Mouse (Mus musculus): ENCODE measurements at regions not wholly inside any gene's neighbourhood (a gene's known extent, or its start where the extent isn't known, plus 50 kb on each side); places are given as distances from the start of the nearest gene placed in this dataset.

DNA sequence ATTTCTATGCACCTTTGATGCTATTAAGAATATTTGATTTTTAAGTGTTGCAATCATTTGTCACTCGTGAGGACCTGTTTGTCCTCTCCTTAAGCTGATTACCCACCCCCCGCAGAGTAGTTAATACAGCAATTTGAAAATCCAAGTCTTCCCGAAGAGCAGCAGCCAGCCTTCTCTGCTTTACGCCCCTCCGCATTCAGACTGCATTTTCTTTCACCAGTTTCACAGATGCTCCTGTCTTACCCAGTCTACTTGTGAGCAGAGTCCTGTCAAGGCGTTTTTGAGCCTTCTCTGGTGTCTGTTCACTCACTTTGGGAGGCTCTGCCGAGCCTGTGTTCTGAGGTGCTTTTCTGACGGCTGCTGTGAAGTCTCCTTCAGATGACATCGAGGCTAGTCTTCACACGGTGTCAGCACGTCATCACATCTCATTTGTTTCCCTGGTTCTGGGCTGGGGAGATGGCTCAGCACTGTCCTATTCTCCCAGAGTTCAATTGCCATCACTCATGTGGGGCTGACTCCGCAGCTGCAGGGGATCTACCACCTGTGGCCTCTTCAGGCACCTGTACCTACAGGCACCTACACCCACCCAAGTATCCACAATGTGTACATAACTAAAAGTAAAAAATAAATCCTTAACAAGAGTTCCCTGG is 178.3 kb downstream of the Bcl2l11 start:
- Histone ChIP-seq H3K9ac (no peak overlapping the region), H3K4me2 (no peak overlapping the region), H3K27ac (ENCODE audit: poor library complexity, severe bottlenecking) (no peak overlapping the region), H3K4me1 (replicated peaks) (peaks cover 28% of the 10 kb centered on the region), H3K4me3 (no peak overlapping the region), H3K27me3 (replicated peaks) (no peaks in the 10 kb centered on the region), H3K36me3 (no peaks in the 10 kb centered on the region), H3K9me3 (replicated peaks) (no peaks in the 10 kb centered on the region)
- 33% methylated on average over 12 of the region's 12 CpGs for WGBS
- no peak for ATAC-seq (ENCODE audit: insufficient number of reproducible peaks, low FRiP score)

DNA sequence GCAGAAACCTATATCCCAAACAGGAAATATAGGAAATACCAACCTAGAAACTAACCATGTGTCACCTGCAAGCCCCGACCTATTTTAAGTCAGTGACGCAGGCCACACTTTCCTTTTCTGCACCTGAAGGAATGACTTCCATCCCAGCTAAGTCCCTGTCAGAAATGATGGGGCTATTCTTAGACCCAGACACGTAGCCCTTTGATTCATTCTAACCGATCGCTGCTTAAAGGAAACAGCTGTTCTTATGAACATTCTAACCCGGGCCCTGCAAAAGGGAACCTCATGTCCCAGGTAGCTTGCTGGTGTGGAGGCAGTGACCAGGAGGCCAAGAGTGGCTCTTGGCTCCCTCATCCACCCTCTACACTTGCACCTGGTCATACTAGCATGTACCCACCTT is 180.9 kb downstream of the Bcl2l11 start:
- no peaks in the 10 kb centered on the region for H3K27me3 ChIP-seq (replicated peaks)
- WGBS = 40% methylated on average over 6 of the region's 6 CpGs
- no peak for ATAC-seq (ENCODE audit: insufficient number of reproducible peaks, low FRiP score)

DNA sequence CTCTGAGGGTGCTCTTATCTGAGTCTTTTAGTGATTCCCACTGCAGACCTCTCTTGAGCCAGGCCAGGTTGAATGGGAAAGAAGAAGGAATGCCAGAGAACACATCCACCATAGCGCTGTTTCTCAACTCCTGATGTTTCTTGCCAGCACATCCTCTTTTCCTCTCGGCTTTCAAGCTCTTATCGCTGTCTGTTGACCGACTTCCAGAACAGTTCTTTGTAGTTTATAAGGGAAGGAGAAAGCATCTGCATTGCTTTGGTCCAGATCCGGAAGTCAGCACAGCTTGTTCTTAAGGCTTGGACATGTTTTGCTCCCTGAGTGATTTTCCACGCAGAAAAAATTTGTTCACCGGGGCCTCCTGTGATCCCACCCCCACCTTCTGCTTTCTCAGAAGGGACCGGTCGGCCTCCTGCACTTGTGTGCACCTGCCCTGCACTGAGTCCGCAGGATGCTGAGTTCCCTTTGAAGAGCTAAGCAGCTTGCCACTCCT is 183.7 kb downstream of the Bcl2l11 start:
- peak overlapping the region; percentile 3; the same call in 1 of the 2 replicates for H3K4me2 ChIP-seq
- peaks cover 50% of the 10 kb centered on the region for H3K4me1 ChIP-seq (replicated peaks)
- no peaks in the 10 kb centered on the region for H3K27me3 ChIP-seq (replicated peaks)
- whole genome bisulfite sequencing = 32% methylated on average over 10 of the region's 10 CpGs
- no peak overlapping the region for H3K9ac ChIP-seq
- no peak overlapping the region for H3K4me3 ChIP-seq
- H3K36me3 ChIP-seq = no peaks in the 10 kb centered on the region
- ATAC-seq (ENCODE audit: insufficient number of reproducible peaks, low FRiP score) = no peak
- 0 out of 2 replicates have a peak overlapping the region, but pooled peaks have one; percentile 45 for H3K27ac ChIP-seq (ENCODE audit: poor library complexity, severe bottlenecking)
- H3K9me3 ChIP-seq (replicated peaks) = no peaks in the 10 kb centered on the region

More for the DNA sequence above, 180.9 kb downstream of the Bcl2l11 start:
- H3K9me3 ChIP-seq (replicated peaks) = no peaks in the 10 kb centered on the region
- H3K4me3 ChIP-seq = no peak overlapping the region
- no peak overlapping the region for H3K27ac ChIP-seq (ENCODE audit: poor library complexity, severe bottlenecking)
- H3K36me3 ChIP-seq = no peaks in the 10 kb centered on the region
- H3K4me2 ChIP-seq = no peak overlapping the region
- no peak overlapping the region for H3K9ac ChIP-seq
- H3K4me1 ChIP-seq (replicated peaks) = peaks cover 37% of the 10 kb centered on the region

DNA sequence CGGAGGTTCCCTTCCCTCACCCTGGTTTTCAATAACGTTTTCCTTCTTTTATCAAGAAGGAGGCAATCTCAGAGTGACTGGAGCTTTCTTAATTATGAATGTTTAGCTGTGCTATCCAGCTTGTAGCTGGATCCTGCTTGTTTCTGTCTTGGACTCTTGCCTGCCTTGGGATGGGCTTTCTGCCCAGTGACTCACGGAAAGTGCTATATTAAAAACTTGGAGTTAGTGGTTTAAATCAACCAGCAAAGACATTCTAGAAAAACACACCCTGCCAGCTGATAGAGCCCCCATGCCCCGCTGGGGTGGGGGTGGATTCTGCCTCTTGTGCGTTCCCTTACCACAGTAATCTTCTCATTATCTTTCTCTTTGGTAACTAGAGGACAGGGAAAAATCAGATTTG is 184.2 kb downstream of the Bcl2l11 start:
- no peaks in the 10 kb centered on the region for H3K9me3 ChIP-seq (replicated peaks)
- no peaks in the 10 kb centered on the region for H3K36me3 ChIP-seq
- no peaks in the 10 kb centered on the region for H3K27me3 ChIP-seq (replicated peaks)
- no peak for ATAC-seq (ENCODE audit: insufficient number of reproducible peaks, low FRiP score)
- 19% methylated on average over 5 of the region's 5 CpGs for WGBS
- no peak overlapping the region for H3K4me3 ChIP-seq
- H3K4me2 ChIP-seq = peak overlapping the region; percentile 3; the same call in 1 of the 2 replicates
- H3K4me1 ChIP-seq (replicated peaks) = peaks cover 50% of the 10 kb centered on the region
- H3K27ac ChIP-seq (ENCODE audit: poor library complexity, severe bottlenecking) = 0 out of 2 replicates have a peak overlapping the region, but pooled peaks have one; percentile 45
- no peak overlapping the region for H3K9ac ChIP-seq

DNA sequence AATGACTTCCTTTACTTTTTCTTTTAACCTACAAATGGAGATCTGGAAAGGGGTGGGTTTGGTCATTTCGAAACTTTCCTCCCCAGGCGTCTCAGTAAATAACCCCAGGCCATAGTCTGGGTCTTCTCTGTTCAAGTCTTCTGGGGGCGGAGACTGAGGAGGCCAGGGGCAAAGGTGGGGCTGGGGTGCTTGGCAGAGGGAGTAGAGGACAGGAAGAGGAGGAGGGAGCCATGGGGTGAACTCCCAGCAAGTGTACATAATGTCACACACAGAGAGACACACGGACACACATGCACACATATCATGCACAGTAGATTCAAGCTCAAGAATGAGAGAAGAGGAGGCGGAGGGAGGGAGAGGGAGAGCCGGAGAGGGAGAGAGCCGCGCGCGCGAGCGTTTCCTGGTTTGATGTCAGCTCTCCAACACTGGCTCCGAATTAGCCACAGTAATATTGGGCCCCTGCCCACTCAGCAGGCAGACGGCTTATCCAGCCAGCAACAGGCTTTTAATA is 186.3 kb downstream of the Bcl2l11 start:
- no peaks in the 10 kb centered on the region for H3K36me3 ChIP-seq
- peaks cover 44% of the 10 kb centered on the region for H3K4me1 ChIP-seq (replicated peaks)
- WGBS = 3% methylated on average over 14 of the region's 14 CpGs
- peak overlapping the region; percentile 26 for H3K9ac ChIP-seq
- H3K27ac ChIP-seq (ENCODE audit: poor library complexity, severe bottlenecking) = peak overlapping the region; percentile 83
- no peaks in the 10 kb centered on the region for H3K9me3 ChIP-seq (replicated peaks)
- peak overlapping the region; percentile 62 for H3K4me2 ChIP-seq
- H3K27me3 ChIP-seq (replicated peaks) = no peaks in the 10 kb centered on the region
- peak overlapping the region; percentile 27 for H3K4me3 ChIP-seq
- peak; percentile 70; the same call in 1 of the 2 replicates for ATAC-seq (ENCODE audit: insufficient number of reproducible peaks, low FRiP score)

DNA sequence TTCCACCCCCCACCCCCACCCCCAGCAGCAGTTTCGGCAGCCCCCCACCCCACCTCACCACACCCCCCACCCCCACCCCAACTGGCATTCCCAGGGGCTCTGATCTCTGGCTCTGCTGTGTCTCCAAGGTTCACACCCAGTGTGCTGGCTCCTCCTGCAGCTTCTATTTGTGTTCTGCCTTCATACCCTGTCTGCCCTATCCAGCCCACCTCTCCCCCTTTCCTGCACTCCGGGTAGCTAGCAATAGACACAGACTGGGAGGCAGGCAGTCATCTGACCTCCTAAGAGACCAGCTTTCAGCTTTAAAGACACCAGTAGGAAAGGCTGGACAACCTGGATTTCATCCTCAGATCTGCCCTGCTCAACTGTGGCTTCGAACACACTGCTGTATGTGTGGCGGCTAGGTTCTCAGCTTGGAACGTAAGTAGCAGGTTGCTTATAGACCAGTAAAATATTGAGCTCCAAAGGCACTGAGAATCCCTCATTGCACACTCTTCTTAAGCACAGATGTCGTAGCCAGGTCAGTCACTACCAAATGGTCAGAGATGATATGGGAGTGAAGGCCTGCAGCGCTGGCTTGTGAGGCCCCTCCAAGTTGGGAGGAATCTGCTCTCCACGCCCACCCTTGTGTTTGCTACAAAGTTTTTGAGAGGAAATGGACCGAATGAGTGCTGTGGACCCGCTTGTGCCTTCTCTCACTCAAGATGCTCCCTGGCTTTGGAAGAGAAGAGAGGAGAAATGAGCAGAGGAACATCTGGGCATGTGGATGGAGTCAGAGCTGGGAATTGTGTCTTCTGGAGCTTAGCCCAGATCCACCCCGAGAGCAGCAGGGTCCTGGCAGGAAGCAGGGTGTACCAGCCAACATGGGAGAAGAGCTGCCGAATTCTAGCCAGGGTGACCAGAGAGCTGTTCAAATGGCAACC is 187.1 kb downstream of the Bcl2l11 start:
- Histone ChIP-seq H3K27ac (ENCODE audit: poor library complexity, severe bottlenecking) (peak overlapping the region; percentile 83), H3K4me1 (replicated peaks) (peaks cover 44% of the 10 kb centered on the region), H3K9me3 (replicated peaks) (no peaks in the 10 kb centered on the region), H3K9ac (peak overlapping the region; percentile 28; the same call in 1 of the 2 replicates), H3K36me3 (no peaks in the 10 kb centered on the region), H3K27me3 (replicated peaks) (no peaks in the 10 kb centered on the region), H3K4me2 (peak overlapping the region; percentile 62), H3K4me3 (peak overlapping the region; percentile 27)
- ATAC-seq (ENCODE audit: insufficient number of reproducible peaks, low FRiP score) = peak; percentile 75
- 48% methylated on average over 12 of the region's 12 CpGs for WGBS

DNA sequence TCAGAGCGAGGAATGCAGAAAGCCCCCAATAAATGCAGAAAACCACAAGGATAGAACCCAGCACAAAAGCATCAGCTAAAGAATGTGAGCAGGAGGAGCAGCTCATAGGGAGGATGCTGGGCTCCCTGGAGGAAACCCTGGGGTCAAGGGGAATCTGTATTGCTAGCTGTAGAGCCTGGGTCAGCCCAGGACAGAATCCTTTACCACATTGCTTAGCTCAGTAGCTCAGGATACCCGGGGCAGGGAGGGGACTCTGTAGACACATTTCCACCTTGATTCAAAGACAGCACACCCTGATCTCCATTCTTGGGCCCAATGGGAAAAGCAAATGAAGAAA is 187.7 kb downstream of the Bcl2l11 start:
- WGBS = 63% methylated on average over 2 of the region's 2 CpGs
- H3K27me3 ChIP-seq (replicated peaks) = no peaks in the 10 kb centered on the region

DNA sequence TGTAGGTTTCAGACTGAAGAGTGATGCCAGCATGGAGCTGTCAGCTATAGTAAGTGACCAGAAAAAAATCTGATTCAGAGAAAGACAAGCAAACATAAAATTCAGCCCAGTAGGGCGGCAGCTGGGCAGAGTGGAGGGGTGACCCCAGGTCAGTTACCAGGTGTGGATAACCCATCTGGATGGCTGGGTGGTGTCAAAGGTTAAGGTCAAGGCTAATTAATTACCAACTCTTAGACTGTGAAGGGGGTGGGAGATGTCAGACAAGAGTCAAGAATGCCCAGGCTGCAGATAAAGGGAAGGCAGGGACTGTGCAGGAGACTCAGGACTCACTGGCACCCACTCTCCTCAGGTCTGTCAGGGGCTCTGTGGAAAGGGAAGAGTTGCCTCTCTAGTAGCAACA is 188.1 kb downstream of the Bcl2l11 start:
- Histone ChIP-seq H3K4me3 (no peak overlapping the region), H3K4me1 (replicated peaks) (peaks cover 51% of the 10 kb centered on the region), H3K4me2 (no peak overlapping the region), H3K9me3 (replicated peaks) (no peaks in the 10 kb centered on the region), H3K27me3 (replicated peaks) (no peaks in the 10 kb centered on the region), H3K9ac (no peak overlapping the region), H3K36me3 (no peaks in the 10 kb centered on the region), H3K27ac (ENCODE audit: poor library complexity, severe bottlenecking) (no peak overlapping the region)
- WGBS = 62% methylated on average over 1 of the region's 1 CpGs
- ATAC-seq (ENCODE audit: insufficient number of reproducible peaks, low FRiP score) = no peak

More for the DNA sequence above, 187.7 kb downstream of the Bcl2l11 start:
- H3K4me1 ChIP-seq (replicated peaks) = peaks cover 48% of the 10 kb centered on the region
- H3K4me3 ChIP-seq = no peak overlapping the region
- no peak for ATAC-seq (ENCODE audit: insufficient number of reproducible peaks, low FRiP score)
- no peak overlapping the region for H3K27ac ChIP-seq (ENCODE audit: poor library complexity, severe bottlenecking)
- no peaks in the 10 kb centered on the region for H3K9me3 ChIP-seq (replicated peaks)
- H3K9ac ChIP-seq = no peak overlapping the region
- no peaks in the 10 kb centered on the region for H3K36me3 ChIP-seq
- no peak overlapping the region for H3K4me2 ChIP-seq

DNA sequence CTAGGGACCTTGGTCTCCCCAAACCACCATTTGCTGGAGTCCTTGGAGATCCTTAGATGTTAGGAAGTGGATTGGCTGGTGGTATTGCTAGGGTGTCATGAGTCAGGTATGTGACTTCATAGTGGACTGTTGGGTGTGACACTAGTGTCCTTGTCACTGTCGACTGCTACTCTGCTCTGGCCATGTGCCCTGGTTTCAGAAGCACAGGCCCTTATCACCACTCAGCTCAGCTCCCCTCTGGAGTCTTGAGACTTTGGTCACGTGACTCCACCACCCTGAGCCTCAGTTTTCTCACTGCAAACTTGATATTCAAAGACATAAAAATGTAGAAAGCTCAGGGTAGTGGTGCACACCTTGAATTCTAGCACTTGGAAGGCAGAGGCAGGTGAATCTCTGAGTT is 190.7 kb downstream of the Bcl2l11 start:
- H3K27me3 ChIP-seq (replicated peaks) = no peaks in the 10 kb centered on the region
- no peak overlapping the region for H3K27ac ChIP-seq (ENCODE audit: poor library complexity, severe bottlenecking)
- no peak overlapping the region for H3K9ac ChIP-seq
- H3K4me1 ChIP-seq (replicated peaks) = peaks cover 53% of the 10 kb centered on the region
- no peaks in the 10 kb centered on the region for H3K36me3 ChIP-seq
- no peaks in the 10 kb centered on the region for H3K9me3 ChIP-seq (replicated peaks)
- no peak overlapping the region for H3K4me3 ChIP-seq
- no peak overlapping the region for H3K4me2 ChIP-seq
- WGBS = 46% methylated on average over 2 of the region's 2 CpGs
- ATAC-seq (ENCODE audit: insufficient number of reproducible peaks, low FRiP score) = no peak

DNA sequence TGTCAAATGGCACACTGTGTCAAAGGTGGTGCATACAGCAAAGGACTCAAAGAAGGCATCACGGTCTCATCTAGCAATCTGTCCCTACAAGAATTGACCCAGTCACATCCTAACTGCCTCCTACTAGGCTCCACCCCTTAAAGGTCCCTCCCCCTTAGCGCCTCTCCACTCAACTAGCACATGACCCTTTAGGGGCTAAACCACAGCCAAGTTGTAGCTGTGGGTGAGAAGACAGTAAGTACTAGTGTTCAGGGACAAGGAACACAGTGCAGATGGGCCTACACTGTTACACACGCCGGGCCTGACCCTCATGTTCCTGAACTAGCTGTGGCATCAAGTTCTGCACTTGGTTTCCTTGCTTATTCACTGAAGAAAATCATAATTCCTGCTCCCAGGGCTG is 192.4 kb downstream of the Bcl2l11 start:
- H3K4me1 ChIP-seq (replicated peaks) = peaks cover 43% of the 10 kb centered on the region
- no peaks in the 10 kb centered on the region for H3K27me3 ChIP-seq (replicated peaks)
- WGBS = 73% methylated on average over 4 of the region's 4 CpGs
- no peak overlapping the region for H3K4me3 ChIP-seq
- H3K4me2 ChIP-seq = no peak overlapping the region
- H3K9ac ChIP-seq = no peak overlapping the region
- no peaks in the 10 kb centered on the region for H3K36me3 ChIP-seq
- H3K27ac ChIP-seq (ENCODE audit: poor library complexity, severe bottlenecking) = no peak overlapping the region
- no peak for ATAC-seq (ENCODE audit: insufficient number of reproducible peaks, low FRiP score)
- H3K9me3 ChIP-seq (replicated peaks) = no peaks in the 10 kb centered on the region

DNA sequence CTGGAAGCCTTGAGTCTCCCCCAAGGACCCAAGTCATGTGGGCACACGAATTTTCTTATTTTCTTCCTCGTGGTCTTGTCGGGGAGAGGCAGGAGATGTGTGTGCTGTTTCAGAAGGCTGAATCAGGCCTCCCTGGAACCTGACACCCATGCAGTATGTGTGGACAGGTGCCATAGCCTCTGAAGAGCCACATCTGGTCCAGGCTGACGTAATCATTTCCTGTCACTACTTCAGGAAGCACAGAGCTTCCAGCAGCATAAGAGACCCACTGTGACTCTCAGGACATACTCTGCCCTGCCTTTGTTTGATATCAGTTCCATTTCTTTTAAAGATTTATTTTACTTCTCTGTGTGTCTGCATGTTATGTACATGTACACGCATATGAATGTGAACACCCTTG is 193.1 kb downstream of the Bcl2l11 start:
- ATAC-seq (ENCODE audit: insufficient number of reproducible peaks, low FRiP score) = no peak
- H3K9ac ChIP-seq = no peak overlapping the region
- H3K9me3 ChIP-seq (replicated peaks) = no peaks in the 10 kb centered on the region
- H3K27ac ChIP-seq (ENCODE audit: poor library complexity, severe bottlenecking) = no peak overlapping the region
- peaks cover 38% of the 10 kb centered on the region for H3K4me1 ChIP-seq (replicated peaks)
- H3K4me2 ChIP-seq = no peak overlapping the region
- 32% methylated on average over 5 of the region's 5 CpGs for WGBS
- H3K4me3 ChIP-seq = no peak overlapping the region
- H3K36me3 ChIP-seq = no peaks in the 10 kb centered on the region
- no peaks in the 10 kb centered on the region for H3K27me3 ChIP-seq (replicated peaks)
